Mouse (Mus musculus) frontal cortex, postnatal 10 days (tissue): ENCODE results near the gene Pdia5.

ENCODE experiments used
- DNase-seq, 2 experiments: peaks; one replicate each; pipeline ENCODE4 v3.0.0; 2022; ENCODE audit warnings: low spot score in 2 of 2, mixed read lengths in 1 of 2

Pdia5 gene

DNA sequence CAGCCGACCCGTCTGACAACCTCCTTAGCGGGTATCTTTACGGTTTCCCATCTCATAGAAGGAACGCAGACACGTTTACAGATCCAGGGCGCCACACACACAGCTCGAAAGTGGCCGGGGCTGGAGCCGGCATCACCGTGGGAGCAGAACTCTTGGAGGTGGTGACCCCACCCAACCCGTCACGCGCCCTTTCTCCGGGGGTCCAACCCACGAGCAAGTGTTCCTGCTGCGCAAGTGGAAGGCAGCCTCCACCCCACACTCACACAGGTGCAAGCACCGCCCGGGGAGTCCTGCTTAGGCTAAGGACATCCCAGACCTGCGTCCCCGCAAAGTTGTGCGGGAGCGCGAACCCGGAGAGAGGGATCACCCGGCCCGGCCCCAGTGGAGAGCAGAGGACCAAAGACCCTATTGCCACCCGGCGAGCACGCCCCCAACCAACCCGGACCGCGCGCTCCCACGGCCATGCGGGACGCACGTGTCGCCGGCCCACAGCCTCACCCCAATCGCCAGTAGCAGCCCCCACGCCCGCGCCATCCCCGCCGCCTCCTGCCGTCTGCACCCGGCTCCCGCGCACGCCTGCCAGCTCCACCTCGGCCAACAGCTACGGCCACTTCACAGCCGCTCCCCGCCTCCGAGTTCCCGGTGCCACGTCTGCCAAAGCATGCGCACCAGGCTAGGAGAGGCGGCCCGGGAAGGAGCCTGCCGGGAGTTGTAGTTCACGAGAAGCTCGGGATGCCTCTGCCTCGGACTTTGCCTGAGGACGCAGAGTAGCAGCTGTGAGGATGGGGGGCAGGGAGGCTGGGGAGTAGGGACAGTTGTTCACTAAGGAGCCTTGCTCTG lies at the start of gene Pdia5:
TSS of gene Pdia5 (minus strand) at position 643 of the 840 bp plus-strand sequence.
- DNase-seq, result peak; percentile 78 to 85

GRCm38 (mm10) chr16:35539041-35539440 lies 48.4 kb upstream of the Pdia5 start:
- no peak for DNase-seq

DNA sequence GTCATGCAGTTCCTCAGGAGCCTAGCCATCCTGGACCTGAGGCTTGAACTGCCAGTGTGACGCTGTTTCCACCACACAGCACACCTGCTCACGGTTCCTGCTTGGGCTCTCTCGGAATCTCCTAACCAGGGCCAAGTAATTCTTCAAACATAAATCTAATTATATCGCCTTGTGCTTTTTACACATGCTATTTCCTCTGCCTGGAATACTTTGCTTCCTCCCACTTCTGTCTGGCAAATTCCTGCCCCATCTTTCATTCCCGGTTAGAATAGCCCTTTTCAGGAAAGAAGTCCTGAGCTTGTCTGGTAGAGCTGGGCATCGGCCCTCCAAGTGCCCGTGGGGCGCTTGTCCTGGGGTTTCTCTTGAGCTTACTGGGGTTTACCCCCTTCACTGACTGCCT lies 47.0 kb upstream of the Pdia5 start:
- no peak for DNase-seq

DNA sequence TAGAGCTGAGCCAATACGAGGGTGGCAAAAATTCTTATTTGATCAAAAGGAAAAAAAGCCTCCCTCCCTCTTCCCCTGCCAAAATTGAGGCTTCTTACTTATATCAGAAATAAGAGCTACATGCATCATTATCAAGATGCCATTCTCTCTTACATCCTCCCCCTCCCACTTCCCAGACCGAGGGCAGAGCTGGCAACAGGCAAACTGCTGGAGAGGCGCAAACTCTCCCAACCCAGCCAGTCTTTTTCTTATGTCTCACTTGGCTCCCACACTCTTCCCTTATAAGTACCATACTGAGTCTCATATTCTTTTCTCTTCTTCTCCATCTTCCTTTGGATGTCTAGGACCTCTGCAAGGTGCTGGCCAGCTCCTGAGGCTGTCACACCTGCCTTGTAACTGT lies 44.0 kb upstream of the Pdia5 start:
- DNase-seq, result no peak

DNA sequence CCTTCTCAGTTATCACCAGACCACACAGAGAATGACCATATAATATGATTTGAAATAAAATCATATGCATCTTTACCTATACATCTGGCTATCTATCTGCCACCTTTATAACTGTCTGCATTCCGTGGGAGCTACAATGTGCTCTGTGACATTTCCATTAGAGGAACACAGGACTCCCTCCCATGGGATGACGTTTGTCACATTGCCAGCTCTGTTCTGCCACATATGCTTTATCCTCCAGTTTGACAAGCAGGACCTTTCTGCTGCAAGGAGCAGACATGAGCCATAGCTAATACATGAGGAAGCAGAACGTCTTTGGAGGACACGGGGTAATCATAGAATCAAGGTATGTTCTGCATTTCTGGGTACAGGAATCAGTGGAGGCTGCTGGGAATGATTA lies 33.5 kb upstream of the Pdia5 start:
- no peak for DNase-seq

GRCm38 (mm10) chr16:35519245-35519644 lies 28.6 kb upstream of the Pdia5 start:
- no peak for DNase-seq

DNA sequence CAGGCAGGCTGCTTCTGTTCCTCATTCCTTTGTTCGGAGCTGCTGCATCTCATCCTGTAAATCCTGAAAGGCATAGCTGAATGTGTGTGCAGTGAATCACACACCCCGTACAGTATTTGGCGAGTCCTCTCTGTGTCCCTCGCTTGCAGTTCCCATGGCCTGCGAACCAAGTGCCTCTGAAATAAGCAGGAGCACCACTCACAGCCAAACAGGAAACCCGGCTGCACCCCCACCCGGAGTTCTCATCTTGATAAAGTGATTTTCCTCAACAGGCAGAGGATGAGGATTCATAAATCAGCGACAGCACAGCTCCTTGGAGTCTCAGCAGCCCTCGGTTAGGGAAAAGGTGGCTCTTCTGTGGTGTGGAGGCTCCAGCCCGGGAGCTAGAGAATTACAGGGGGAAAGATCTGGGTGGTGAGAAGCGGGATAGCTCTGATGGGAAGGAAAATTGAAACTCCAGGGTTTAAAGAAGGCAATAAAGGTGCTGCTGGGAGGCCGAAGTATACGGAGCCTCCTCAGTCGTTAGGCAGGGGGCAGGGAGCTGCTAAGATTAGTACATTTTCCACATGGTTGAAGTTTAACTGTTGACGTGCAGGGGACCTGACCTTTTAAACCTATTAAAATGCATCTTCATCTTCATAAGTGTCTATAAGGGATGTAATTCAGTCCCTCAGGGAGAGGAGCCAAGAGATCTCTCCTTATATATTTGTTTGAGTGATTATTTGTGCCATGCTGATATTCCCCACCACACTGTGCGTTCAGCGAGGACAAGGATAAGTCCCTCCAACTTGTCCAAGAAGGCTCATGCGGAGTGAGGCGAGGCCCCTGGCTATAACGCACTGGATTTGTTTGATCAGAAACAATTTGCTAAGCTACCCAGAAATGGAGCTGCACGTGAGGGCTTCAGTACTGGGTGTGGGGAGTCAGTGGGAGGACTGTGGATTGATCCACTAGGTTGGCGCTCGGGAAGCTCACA lies 27.6 kb upstream of the Pdia5 start:
- DNase-seq, result no peak

DNA sequence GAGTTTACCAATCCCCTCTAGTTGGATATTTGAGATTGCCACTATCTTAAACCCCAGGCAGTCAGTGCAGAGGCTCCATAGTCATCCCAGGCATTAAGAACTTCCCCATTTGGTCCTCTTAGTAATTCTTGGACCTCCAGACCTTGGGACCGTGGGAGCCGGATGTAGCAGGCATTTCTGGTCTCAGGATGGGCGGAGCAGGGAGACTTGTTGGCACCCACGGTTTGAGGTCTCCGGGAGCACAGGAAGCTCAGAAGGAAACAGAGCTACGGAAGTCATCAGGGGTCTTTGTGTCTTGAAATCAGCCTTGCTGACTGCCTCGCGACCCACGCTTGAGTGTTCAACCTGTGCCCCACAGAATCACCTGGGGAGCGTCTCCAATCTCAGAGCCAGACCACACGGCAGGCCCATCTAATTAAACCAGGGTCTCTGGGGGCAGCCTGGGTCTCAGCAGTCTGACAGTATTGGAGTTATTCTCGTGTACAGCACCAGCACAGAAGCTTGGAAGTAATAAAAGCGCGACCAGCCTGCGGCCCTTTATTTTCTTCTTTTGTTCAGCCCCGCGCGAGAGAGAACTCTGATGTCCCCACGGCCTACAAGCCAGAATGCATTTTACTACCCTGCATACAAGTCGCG lies 25.4 kb upstream of the Pdia5 start:
- DNase-seq, result no peak

DNA sequence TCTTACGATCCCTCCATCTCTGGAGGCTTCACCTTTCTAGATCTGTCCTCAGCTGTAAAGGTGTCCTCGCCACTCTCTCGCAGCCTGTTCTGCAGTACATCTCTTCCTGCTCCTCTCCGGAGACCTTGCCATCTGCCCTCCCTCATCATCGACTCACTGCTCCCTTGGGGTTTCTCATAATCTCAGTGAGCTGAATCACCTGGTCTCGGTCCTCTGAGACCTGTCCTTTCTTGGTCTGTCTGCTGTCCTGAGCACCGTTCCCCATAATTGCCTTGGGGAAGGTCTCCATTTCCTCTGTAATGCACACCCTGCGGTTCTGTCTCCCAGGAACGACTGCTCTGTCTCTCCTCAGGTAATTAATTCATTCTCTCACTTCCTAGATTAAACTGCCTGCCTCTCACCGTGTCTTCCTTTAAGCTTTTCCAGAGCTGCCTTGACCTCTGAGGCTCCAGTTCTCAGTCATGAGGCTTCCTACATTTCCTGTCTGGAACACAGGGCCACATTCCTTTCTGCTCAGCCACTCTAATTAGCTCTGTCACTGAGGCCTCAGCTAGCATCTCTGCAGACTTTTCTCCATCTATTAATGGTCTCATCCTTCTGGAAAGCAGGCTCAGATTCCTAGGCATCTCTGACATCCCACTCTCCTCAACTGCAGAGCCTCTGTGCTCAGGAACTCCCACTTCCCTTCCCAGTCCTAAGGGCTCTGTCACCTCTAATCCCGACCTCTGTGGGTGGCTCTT lies 18.8 kb upstream of the Pdia5 start:
- DNase-seq, result no peak

DNA sequence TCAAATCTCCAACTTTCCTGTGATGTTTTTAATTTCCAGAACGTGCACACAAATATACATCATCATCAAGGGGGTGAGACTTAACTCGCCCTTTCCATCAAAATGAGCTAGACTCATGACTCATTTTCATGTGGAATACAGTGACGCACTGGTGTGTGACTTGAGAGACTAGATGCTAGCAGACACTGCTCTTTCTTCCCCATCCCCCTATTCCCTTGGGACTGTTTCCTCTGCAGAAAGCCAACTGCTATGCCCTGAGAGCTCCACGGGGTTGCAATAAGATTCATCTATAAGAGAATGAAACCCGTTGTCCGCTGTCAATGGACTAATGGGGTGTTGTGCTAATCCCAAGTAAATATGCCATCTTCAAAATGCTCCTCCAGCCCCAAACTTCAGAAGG lies 17.9 kb upstream of the Pdia5 start:
- DNase-seq, result no peak

DNA sequence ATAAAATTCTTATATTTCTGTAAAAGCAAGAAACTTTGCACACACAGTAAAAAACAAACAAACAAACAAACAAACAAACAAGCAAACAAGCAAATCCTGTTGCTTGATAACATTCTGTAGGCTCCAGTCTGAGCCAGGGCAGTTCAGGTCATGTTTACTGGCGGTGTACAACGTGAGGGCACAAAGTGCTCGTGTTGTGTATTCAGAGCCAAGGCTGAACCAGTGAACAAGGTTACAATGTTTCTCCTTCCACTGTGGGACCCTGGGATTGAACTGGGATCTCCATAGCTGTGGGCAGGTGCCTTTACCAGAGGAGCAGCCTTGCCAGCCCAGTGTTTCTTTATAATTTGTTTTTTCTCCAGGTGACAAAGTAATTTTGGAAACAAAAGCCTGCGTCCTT lies 15.1 kb upstream of the Pdia5 start:
- no peak for DNase-seq

- no peak for DNase-seq
Measured at GRCm38 (mm10) chr16:35504266-35504665, 13.6 kb upstream of the Pdia5 start.

DNA sequence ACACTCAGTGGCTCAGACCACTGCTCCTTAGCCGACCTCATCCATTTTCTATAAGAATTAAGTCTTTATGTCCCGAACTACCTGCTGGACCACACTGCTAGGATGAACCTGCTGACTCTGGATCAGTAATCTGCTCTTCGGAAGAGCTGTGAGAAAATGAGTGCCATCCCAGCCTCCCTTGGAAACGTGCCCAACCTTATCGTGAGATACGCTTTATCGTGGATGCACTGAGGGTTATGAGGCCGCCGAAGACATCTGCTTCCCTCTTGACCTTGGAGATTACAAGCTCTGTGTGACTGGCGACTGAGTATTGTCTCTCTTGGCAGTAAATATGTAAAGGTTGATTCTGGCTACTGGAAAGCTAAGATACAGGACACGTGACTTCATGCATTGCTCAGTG lies 11.8 kb upstream of the Pdia5 start:
- no peak for DNase-seq

DNA sequence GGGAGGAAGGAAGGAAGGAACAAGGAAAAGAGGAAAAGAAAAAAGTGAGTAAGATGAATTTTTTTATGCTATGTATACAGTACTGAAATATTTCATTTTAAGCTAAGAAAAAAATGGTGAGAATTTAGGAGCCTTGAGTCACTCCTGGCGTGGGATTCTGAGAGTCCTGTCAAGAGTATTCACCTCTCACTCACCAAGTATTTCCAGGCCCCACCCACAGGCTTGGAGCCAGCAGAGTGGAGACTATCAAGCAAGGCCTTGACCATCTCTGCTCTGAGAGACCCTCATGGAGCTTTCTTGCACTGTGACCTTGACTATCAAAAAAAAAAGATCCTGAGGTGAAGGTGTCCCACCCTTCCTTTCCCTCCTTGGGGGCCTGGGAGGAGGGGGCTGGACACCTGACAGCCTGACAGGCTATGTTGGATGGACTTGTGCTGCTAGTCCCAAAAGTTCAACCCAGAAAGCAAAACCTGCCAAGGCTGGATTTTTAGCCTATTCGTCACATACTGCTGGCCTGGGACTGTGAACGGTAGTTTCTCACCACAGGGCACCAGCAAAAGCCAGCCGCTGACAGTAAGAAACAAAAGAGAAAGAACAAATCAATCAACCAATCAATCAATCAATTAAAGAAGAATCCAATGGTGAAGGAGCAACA lies 10.6 kb upstream of the Pdia5 start:
- DNase-seq, result no peak

GRCm38 (mm10) chr16:35500342-35500741 lies 9.7 kb upstream of the Pdia5 start:
- no peak for DNase-seq

DNA sequence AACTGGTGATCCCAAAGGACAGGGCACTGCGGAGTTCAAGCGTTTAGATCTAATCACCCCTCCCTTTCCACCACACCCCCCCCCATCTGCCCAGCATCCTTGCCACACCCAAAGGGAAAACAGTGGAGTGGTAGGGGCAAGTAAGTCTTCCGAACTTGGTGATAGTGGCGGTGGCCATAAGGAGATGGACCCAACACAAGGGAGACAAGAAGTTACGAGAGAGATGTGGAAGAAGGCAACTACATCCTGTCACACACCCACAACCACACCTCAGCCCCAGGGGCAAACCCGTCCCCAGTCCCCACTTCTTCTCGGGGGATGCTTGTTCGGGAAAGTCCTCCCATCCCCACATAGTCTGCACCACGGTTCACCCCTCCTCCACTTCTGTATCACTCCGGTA lies 880 bp downstream of the Pdia5 start:
- DNase-seq, result no peak

DNA sequence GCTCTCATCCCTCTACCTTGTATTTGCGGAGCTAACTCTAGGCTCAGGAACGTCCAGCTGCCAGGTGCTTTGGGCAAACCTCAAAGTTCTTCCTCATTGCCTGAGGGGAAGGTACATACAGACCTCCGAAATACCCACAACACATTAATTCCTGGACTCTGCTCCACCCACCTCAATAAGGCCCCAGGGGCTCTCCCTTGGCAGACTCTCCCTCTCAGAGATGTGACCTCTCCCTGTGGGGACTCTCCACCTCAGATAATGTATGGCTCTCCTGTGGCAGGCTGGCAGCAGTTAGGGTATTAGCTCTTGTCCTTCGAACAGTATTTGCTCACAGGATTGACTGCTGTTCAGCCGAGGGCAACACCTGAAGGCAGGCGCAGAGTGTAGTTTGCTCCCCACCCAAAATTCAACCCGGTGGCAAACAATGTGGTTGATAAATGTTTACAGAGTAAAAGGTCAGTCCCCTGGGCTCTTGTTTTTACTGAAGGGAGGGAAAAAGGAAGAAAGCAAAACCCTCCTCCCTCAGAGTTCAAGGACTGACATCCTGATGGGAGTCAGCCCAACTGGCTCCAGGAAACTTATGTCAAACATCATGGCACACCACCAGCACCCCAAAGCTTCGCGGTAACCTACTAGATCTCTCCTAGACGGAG lies 1.5 kb downstream of the Pdia5 start:
- DNase-seq, result no peak

DNA sequence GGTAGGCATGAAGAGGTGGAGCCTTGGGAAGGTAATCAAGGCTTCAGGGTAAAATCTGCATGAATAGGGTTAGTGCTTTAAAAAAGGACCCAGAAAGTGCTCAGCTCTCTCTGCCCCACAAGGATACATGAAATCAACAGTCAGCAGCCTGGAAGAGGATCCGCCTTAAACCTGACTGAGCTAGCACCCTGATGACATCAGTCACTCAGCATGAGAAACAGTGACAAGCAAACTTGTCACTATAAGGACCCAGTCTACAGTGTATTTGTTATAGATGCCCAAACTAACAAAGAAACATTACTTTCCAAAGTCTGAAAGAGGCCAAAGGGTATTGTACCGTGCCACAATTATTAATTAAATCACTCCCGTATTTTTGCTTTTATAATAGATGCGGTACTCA lies 2.9 kb downstream of the Pdia5 start:
- DNase-seq, result no peak

GRCm38 (mm10) chr16:35487056-35487455 lies 3.6 kb downstream of the Pdia5 start:
- no peak for DNase-seq

GRCm38 (mm10) chr16:35485711-35486110 lies 5.0 kb downstream of the Pdia5 start:
- no peak for DNase-seq
